Mouse (Mus musculus): ENCODE measurements at regions not wholly inside any gene's neighbourhood (a gene's known extent, or its start where the extent isn't known, plus 50 kb on each side); places are given as distances from the start of the nearest gene placed in this dataset.
"Not testable (repeated sequence)": the region's sequence is repeated elsewhere in the genome, so short reads cannot be mapped to it uniquely, and the experiment has no call there.

- DNase-seq: no peak
These were observed 126.5 kb upstream of the Max start for GRCm38 (mm10) chr12:77088452-77088851.

DNA sequence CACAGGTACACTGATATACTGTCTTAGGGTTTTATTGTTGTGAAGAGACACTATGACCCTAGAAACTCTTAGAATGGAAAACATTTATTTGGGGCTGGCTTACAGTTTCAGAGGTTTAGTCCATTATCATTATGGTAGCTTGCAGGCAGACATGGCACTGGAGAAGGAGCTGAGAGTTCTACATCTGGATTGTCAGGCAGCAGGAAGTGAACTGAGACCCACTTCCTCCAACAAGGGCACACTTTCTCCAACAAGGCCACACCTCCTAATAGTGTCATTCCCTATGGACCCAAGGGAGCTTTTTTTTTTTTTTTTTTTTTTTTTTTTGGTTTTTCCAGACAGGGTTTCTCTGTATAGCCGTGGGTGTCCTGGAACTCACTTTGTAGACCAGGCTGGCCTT is 124.9 kb upstream of the Max start:
- DNase-seq: not testable (repeated sequence)

- DNase-seq: no peak
These were observed 123.9 kb upstream of the Max start for GRCm38 (mm10) chr12:77085894-77086293.

GRCm38 (mm10) chr12:77085244-77085643 is 123.2 kb upstream of the Max start:
- no peak for DNase-seq

DNA sequence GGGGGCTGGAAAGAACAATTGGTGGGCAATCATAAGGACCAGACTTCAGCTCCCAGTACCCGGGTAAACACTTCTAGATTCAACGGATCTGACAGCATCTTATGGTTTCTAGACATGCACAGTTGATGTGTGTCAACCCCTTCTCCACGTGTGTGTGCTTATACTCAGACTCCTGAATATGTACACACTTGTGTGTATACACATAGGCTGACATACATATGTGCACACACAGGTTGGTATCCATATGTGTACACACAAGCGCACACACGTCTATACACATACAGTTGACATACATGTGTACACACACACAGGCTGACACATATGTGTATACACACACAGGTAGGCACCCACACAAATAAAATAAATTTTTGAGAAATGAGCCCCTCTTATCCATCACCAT is 122.7 kb upstream of the Max start:
- no peak for DNase-seq

DNA sequence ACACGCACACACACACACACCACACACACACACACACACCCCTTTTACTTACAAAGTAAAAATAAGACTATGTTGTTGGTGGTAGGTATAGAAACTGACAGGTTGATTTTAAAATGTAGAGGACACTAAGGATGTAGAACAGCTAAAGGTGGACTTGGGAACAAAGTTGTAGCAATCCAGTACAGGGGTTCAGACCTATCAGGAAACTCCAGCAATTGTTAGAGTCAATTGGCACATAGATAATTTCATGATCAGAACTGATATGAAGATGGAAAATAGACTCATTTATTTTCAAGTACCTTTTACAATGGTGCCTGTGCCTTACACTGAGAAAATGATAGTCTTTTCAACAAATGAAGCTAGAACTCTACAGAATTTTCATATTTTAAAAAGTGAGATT is 122.3 kb upstream of the Max start:
- DNase-seq: no peak

DNA sequence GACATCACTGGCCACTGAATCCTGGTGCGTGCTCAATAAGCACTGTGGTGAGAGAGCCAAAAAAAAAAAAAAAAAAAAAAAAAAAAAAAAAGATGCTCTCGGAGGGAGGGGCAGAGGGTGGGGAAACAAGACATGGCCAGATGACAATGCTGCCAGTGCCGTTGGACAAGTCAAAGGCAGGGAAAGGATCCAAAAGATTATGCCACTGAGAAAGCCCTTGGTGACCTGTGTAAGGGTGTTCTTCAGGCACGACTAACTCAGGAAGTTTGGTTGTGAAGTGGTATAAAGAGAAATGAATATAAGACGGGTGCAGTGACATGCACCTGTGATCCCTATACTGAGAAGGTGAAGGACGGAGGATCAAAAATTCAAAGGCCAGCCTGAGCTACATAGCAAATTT is 121.8 kb upstream of the Max start:
- DNase-seq: no peak

GRCm38 (mm10) chr12:77081774-77082173 is 119.8 kb upstream of the Max start:
- no peak for DNase-seq

DNA sequence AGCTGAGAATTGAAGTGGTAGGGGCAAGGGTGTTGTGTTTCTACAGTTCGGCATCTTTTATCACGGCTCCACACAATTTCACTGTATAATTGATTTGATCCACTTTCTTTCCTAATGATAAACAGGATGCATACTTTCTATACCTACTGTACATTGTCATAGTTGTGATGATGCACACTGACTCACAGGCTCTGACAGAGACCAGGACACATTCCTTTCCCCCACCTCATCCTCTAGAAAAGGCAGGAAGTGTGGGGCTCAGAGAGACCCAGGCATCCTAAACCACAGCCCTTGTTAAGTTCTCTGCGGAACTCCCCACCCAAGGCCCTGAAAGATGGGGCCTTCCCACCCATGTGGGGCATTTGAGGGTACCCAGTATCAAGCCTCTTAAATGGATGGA is 117.5 kb upstream of the Max start:
- DNase-seq: no peak

DNA sequence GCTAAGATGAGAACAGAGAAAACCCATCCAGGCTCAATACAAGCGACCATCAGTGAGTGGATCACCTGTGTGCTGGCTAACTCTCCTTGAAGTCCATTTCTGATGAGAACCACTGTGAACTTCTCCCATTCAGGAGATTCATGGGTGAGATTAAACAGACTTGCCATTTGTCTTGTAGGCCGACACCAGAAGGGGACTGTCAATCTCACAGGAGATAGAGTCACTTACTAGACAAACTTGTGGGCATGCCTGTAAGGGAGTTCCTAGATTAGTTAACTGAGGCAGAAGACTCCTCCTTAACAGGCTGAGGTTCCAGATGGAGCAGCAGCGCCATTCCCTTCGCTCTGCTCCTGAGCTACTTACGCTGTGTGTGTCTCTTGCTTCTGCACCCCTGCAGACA is 114.7 kb upstream of the Max start:
- DNase-seq: no peak

DNA sequence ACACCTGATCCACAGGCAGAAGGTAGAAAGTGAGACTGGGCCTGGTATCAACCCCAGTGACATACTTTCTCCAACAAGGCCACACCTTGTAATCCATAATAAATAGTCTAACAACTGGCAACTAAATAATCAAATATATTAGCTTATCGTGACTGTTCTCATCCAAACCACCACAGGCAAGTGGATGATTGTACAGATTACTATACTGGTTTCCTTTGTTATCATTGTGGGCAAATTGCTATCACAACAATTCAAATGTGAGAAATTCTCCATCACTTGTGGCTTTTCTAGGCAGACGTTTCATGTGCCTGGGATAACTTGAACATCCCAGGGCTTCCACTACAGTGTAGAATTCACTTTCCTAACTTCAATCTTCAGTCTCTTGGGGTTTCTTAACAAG is 112.6 kb upstream of the Max start:
- DNase-seq: no peak

GRCm38 (mm10) chr12:77071700-77072099 is 109.7 kb upstream of the Max start:
- no peak for DNase-seq

DNA sequence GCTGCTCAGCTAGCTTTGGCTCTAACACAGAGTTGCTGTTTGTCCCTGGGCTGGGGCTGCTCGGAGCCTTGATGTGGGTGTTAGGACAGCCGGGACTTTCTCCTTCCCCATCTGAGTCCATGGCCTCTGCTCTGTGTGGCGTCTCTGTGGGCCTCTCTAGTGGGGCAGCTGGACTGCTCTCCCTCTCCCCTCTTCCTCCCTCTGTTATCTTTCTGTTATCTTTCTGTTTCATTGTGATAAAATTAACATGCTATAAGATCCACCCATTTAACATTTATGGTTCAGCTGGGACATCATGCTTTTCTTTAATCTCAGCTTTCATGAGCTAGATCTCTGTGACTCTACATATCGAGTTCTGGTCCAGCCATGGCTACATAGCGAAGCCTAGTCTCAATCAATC is 105.9 kb upstream of the Max start:
- no peak for DNase-seq

DNA sequence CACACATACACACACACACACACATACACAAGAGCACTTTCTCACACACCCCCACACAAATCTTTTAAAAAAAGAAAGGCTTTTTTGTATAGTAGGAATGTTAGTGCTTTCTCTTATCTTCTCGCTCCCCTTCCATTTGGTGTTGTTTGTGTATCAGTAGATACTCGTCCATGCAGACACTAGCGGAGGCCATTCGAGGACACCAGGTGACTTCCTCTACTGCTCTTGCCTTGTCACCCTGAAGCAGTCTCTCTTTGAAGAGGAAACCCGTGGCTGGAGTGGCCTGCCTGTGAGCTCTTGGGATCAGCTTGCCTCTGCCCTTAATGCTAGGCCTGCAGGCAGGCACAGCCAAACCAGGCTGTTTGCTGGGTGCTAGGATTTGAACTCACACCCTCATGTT is 105.1 kb upstream of the Max start:
- no peak for DNase-seq

DNA sequence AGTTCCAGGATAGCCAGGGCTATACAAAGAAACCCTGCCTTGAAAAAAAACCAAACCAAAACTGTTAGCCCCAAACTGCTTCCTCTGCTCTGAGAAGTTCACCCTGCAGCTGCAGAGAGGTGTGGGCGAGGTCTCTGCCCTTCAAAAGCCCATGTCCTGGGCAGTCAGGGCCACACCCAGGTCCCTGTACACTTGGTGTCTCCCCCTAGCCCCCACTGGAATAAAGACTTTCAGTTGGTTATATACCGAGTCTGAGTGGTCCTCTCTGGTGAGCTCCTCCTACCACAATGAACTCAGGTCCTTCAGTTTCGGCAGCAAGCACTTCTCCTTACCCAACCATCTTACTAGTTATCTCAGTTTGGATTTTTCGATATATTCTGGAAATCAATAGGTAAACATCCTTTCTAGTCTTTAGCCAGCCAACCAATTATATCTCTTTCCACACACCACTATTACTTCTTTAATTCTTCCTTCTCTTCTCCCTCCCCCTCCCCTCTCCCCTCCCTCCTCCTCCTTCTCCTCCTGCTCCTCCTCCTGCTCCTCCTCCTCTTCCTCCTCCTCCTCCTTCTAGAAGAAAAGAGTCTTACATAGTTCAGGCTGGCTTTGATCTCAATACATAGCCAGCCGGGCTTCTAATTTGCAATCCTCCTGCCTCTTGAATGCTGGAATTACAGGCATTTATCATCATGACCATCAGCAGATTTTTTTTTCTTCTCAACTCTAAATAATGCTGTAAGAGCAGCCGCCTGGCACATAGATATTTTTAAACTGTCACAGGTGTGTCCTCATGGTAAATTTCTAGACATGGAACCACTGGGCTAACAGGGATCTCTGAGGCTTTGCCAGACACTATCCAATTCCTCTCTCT is 103.9 kb upstream of the Max start:
- no peak for DNase-seq

DNA sequence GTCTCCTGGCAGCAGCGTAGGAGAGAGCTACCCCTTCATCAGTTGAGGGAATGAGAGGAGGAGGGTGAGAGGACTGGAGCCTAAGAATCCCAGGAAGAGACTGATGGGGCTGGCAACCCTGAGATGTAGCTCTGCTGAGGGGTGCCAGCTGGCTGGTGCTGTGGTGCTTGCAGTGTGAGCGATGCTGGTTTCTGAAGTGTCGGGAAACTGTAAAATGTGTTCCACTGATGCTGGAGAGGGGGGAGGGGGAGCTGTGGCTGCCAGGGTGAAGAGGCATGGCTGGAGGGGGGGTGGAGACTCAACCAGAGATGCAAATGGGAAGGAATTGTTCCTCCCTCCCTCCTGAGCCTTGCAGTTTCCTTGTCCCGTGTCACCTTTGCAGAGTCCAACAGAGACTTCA is 102.0 kb upstream of the Max start:
- no peak for DNase-seq

GRCm38 (mm10) chr12:77061562-77061847 is 99.5 kb upstream of the Max start:
- DNase-seq: no peak

DNA sequence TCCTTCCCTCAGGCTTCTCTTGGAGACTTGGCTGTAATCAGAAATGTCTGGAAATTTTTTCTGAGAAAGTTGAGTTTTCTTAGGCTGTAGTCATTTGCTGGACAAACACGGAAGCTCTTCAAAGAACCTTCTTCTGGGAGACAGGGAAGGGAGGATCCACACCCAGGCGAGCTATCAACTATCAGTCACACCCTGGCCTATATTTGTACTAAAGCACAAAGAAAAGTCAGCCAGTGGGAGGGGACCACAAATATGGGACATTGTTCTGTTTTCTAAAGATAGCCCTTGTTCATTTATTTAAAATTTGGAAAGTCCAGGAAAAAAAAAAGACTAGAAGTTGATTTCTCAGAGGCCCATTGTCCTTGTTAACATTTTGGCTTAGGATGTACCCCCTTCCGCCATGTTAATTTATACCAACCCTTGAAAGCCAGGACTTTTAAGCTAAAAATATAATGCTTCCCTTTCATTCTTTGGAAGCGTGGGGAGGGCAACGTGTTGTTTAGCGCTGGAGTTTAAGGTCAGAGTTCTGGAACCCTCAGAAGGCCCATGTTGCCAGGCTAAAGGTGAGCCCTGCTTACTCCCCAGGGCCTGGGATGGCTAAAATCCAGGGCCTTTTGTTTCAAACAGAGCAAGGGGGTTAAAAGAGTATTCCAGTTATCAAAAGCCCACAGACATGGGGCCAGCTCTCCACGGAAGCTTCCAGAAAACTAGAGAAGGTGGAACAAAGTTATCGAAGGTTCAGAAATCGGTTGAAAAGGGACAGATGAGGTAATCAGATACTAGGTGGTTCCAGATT is 99.0 kb upstream of the Max start:
- peak; percentile 67 for DNase-seq

GRCm38 (mm10) chr12:77060060-77060695 is 98.2 kb upstream of the Max start:
- DNase-seq: peak; percentile 89

DNA sequence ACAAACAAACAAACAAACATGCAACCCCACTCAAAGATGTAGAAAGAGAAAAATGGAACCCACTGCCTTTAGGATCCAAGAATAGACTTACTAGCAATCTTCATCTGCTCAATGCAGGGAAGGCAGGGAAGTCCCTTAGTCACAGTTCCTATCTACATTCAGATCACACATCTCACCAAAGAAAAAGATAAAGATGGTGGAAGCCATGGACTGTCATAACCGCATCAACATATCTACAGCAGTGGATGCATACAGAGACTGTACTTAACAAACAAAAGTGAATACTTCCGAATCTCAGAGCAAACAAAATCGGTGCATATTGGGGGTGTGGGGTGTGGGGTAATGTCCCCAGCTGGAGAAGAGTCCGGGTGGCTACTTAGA is 97.7 kb upstream of the Max start:
- no peak for DNase-seq

- peak; percentile 68 for DNase-seq
These were observed 96.7 kb upstream of the Max start for GRCm38 (mm10) chr12:77058596-77059190.

GRCm38 (mm10) chr12:77056748-77057370 is 94.9 kb upstream of the Max start:
- no peak for DNase-seq

GRCm38 (mm10) chr12:77054700-77055099 is 92.7 kb upstream of the Max start:
- no peak for DNase-seq

Measured in kidney, adult 9 months (tissue).